Mouse (Mus musculus) midbrain, embryonic 11.5 days (tissue): ENCODE results near the gene Nr4a3. TPM values are rescaled to one million over a fixed set of nuclear protein-coding genes. Genes with fewer than 3 reads are reported as not detected.

ENCODE experiments used
- ATAC-seq: fragments of 200-750 bp; cut with Nextera tagmentation; 2 replicates; pipeline ENCODE4 v1.8.0; 2017; ENCODE audit warnings: moderate TSS enrichment, moderate library complexity; ENCODE audit not compliant: low FRiP score
- DNase-seq: peaks from one replicate; pipeline ENCODE4 v3.0.0; 2015; ENCODE audit warnings: low spot score; ENCODE audit errors: missing footprints
- H3K27ac ChIP-seq: fragments of 300-500 bp; sonication (generic); 2 replicates; pipeline ENCODE4 v1.5.1; 2014; ENCODE audit warnings: low read depth, low read length
- H3K27me3 ChIP-seq: fragments of 300-500 bp; sonication (generic); 2 replicates; pipeline ENCODE4 v1.6.1; 2014; ENCODE audit warnings: mild to moderate bottlenecking, low read length, moderate library complexity, mixed read lengths; ENCODE audit not compliant: control insufficient read depth, insufficient read depth
- H3K36me3 ChIP-seq: fragments of 300-500 bp; sonication (generic); 2 replicates; pipeline ENCODE4 v1.6.1; 2014; ENCODE audit warnings: mild to moderate bottlenecking, low read length, moderate library complexity, mixed read lengths; ENCODE audit not compliant: control insufficient read depth, insufficient read depth
- H3K4me1 ChIP-seq: fragments of 300-500 bp; sonication (generic); 2 replicates; pipeline ENCODE4 v1.6.1; 2014; ENCODE audit warnings: low read length; ENCODE audit not compliant: control insufficient read depth, insufficient read depth
- H3K4me2 ChIP-seq: fragments of 300-500 bp; sonication (generic); 2 replicates; pipeline ENCODE4 v1.6.1; 2014; ENCODE audit warnings: mild to moderate bottlenecking, moderate library complexity
- H3K4me3 ChIP-seq: fragments of 300-500 bp; sonication (generic); 2 replicates; pipeline ENCODE4 v1.5.1; 2014; ENCODE audit warnings: low read depth, low read length
- H3K9ac ChIP-seq: fragments of 300-500 bp; sonication (generic); 2 replicates; pipeline ENCODE4 v1.6.1; 2014; ENCODE audit warnings: low read length
- H3K9me3 ChIP-seq: fragments of 300-500 bp; sonication (generic); 2 replicates; pipeline ENCODE4 v1.6.1; 2016; ENCODE audit warnings: low read length; ENCODE audit not compliant: control insufficient read depth
- WGBS: fragments of 180-500 bp; shearing (Covaris S2); extraction: QIAGEN DNeasy Blood & Tissue Kit; methylation state at CpG from one replicate; pipeline ENCODE4 v1.1.7; 2014; 5-methylcytosine and 5-hydroxymethylcytosine counted together
- polyA plus RNA-seq: library from polyadenylated mRNA; unstranded; fragments of >200 nt; fragmentation: Nextera tagmentation; extraction: Ambion mirVana; gene quantifications from 2 replicates; pipeline ENCODE4 v1.2.1, GENCODE M21; 2014

Nr4a3 gene
- polyA plus RNA-seq, result 0.68 and 0.77 TPM in 2 replicates

- Histone ChIP-seq H3K36me3 (no peaks in the 10 kb centered on the region), H3K27ac (peak within 1 kb of the TSS; percentile 73), H3K9ac (peak within 1 kb of the TSS; percentile 71), H3K4me3 (peak within 1 kb of the TSS; percentile 70), H3K27me3 (peaks cover 12% of the 10 kb centered on the region), H3K4me2 (peak within 1 kb of the TSS; percentile 85), H3K4me1 (peaks cover 35% of the 10 kb centered on the region), H3K9me3 (no peaks in the 10 kb centered on the region)
- WGBS, result 2% methylated on average over 45 of the region's 54 CpGs
- peak; percentile 99 for DNase-seq
- ATAC-seq, result peak; percentile 72
Measured at GRCm38 (mm10) chr4:48044491-48045211, at the start of gene Nr4a3. Gene Nr4a3, plus strand, starts transcription at chr4:48045153.

GRCm38 (mm10) chr4:48002969-48003368, 42.0 kb upstream of the Nr4a3 start:
- ATAC-seq, result no peak
- Histone ChIP-seq H3K27me3 (no peaks in the 10 kb centered on the region), H3K9me3 (no peaks in the 10 kb centered on the region), H3K4me3 (no peak overlapping the region), H3K4me1 (no peaks in the 10 kb centered on the region), H3K27ac (no peak overlapping the region), H3K4me2 (no peak overlapping the region), H3K9ac (no peak overlapping the region), H3K36me3 (no peaks in the 10 kb centered on the region)
- DNase-seq, result no peak
- 90% methylated on average over 4 of the region's 4 CpGs for WGBS

- Histone ChIP-seq H3K27ac (no peak overlapping the region), H3K4me2 (no peak overlapping the region), H3K4me1 (no peaks in the 10 kb centered on the region), H3K36me3 (no peaks in the 10 kb centered on the region), H3K9me3 (no peaks in the 10 kb centered on the region), H3K27me3 (no peaks in the 10 kb centered on the region), H3K9ac (no peak overlapping the region), H3K4me3 (no peak overlapping the region)
- DNase-seq, result no peak
- no peak for ATAC-seq
- WGBS, result 91% methylated on average over 3 of the region's 3 CpGs
Measured at GRCm38 (mm10) chr4:48003456-48003855, 41.5 kb upstream of the Nr4a3 start.

- DNase-seq (no peak), ATAC-seq (no peak)
- Histone ChIP-seq H3K27ac (no peak overlapping the region), H3K4me1 (no peaks in the 10 kb centered on the region), H3K36me3 (no peaks in the 10 kb centered on the region), H3K9me3 (no peaks in the 10 kb centered on the region), H3K4me2 (no peak overlapping the region), H3K4me3 (no peak overlapping the region), H3K9ac (no peak overlapping the region), H3K27me3 (no peaks in the 10 kb centered on the region)
- WGBS, result 90% methylated on average over 3 of the region's 3 CpGs
Measured at GRCm38 (mm10) chr4:48006355-48006754, 38.6 kb upstream of the Nr4a3 start.

GRCm38 (mm10) chr4:48012209-48012608, 32.7 kb upstream of the Nr4a3 start:
- Histone ChIP-seq H3K9me3 (no peaks in the 10 kb centered on the region), H3K4me1 (no peaks in the 10 kb centered on the region), H3K36me3 (no peaks in the 10 kb centered on the region), H3K27me3 (no peaks in the 10 kb centered on the region), H3K9ac (no peak overlapping the region), H3K4me2 (no peak overlapping the region), H3K4me3 (no peak overlapping the region), H3K27ac (no peak overlapping the region)
- DNase-seq, result no peak
- no peak for ATAC-seq
- 90% methylated on average over 3 of the region's 3 CpGs for WGBS

GRCm38 (mm10) chr4:48022966-48023365, 22.0 kb upstream of the Nr4a3 start:
- Histone ChIP-seq H3K9ac (no peak overlapping the region), H3K36me3 (no peaks in the 10 kb centered on the region), H3K4me2 (no peak overlapping the region), H3K9me3 (no peaks in the 10 kb centered on the region), H3K27ac (no peak overlapping the region), H3K4me1 (no peaks in the 10 kb centered on the region), H3K4me3 (no peak overlapping the region), H3K27me3 (no peaks in the 10 kb centered on the region)
- WGBS, result 89% methylated on average over 3 of the region's 3 CpGs
- no peak for DNase-seq
- no peak for ATAC-seq

- no peak overlapping the region for H3K27ac ChIP-seq
- no peak for ATAC-seq
- no peaks in the 10 kb centered on the region for H3K36me3 ChIP-seq
- H3K4me2 ChIP-seq, result no peak overlapping the region
- H3K9ac ChIP-seq, result no peak overlapping the region
- 63% methylated on average over 24 of the region's 24 CpGs for WGBS
- no peaks in the 10 kb centered on the region for H3K4me1 ChIP-seq
- no peaks in the 10 kb centered on the region for H3K9me3 ChIP-seq
- no peak for DNase-seq
- no peaks in the 10 kb centered on the region for H3K27me3 ChIP-seq
- no peak overlapping the region for H3K4me3 ChIP-seq
Measured at GRCm38 (mm10) chr4:48029652-48030051, 15.3 kb upstream of the Nr4a3 start.

GRCm38 (mm10) chr4:48034287-48034686, 10.7 kb upstream of the Nr4a3 start:
- H3K4me3 ChIP-seq, result no peak overlapping the region
- WGBS, result 89% methylated on average over 9 of the region's 9 CpGs
- peak; percentile 39 for DNase-seq
- no peak overlapping the region for H3K4me2 ChIP-seq
- no peaks in the 10 kb centered on the region for H3K27me3 ChIP-seq
- H3K4me1 ChIP-seq, result no peaks in the 10 kb centered on the region
- ATAC-seq, result no peak
- H3K9ac ChIP-seq, result no peak overlapping the region
- H3K27ac ChIP-seq, result no peak overlapping the region
- no peaks in the 10 kb centered on the region for H3K36me3 ChIP-seq
- no peaks in the 10 kb centered on the region for H3K9me3 ChIP-seq

GRCm38 (mm10) chr4:48037646-48038045, 7.3 kb upstream of the Nr4a3 start:
- no peak overlapping the region for H3K4me3 ChIP-seq
- DNase-seq, result peak; percentile 70
- no peaks in the 10 kb centered on the region for H3K9me3 ChIP-seq
- no peaks in the 10 kb centered on the region for H3K27me3 ChIP-seq
- no peak overlapping the region for H3K9ac ChIP-seq
- WGBS, result 93% methylated on average over 4 of the region's 4 CpGs
- H3K4me1 ChIP-seq, result peaks cover 8% of the 10 kb centered on the region
- H3K27ac ChIP-seq, result no peak overlapping the region
- H3K4me2 ChIP-seq, result no peak overlapping the region
- ATAC-seq, result no peak
- no peaks in the 10 kb centered on the region for H3K36me3 ChIP-seq
